Comparison of ENCODE assay signal across 9 mouse cellular contexts in the genomic region with DNA sequence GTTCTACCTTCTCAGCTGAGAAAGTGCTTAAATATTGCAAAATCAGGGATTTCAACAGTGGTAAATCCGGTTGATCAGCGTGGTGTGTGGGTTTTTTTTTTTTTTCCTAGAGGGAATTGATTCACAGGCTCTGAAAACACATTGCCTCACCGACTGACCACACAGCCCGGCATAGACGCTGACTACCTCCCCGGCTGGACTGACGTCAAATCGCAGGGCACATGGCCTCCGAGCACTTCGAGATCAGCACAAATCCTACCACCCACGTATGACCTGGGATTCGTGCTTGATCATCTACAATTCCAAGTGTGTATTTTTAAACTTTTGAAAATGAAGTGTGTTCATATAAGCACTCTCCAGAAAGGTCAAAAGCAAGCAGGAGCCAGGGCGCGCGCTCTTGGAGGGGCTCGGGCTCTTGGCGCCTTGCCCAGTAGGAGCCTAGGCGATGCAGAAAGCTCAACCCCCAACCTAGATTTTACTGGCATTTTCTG.
DNase-seq lines count a peak whose midpoint lies in the region; ATAC-seq lines count a peak whose summit lies in the region.
"Had no signal": no experiment of that assay in that cellular context is flagged by ENCODE, and none has a peak within 500 bp of the region (broad histone marks: within the 10 kb centered on the region; RNA-seq: fewer than 3 reads in every experiment).

No protein-coding gene starts in this region.

- no peak overlapping the region for H3K9ac ChIP-seq in heart, embryonic 16.5 days (ENCODE audit: low read length)
- H3K9ac ChIP-seq in lung, embryonic 15.5 days = no peak overlapping the region
- H3K9ac ChIP-seq in midbrain, embryonic 13.5 days (replicated peaks) = no peak overlapping the region

- no peak for DNase-seq in heart, adult 8-10 months (ENCODE audit: low spot score)
- DNase-seq in adipocyte (ENCODE audit: low spot score) = peak; percentile 67
- peak; percentile 43 to 55 for DNase-seq in cerebellum, postnatal 14 days
- no peak for DNase-seq in B cell, adult 2 months
- no peak for DNase-seq in thymus, postnatal 0 days (ENCODE audit: low spot score)

- peak overlapping the region; percentile 4 for H3K4me2 ChIP-seq in heart, embryonic 16.5 days (ENCODE audit: low read depth, low read length)
- H3K4me2 ChIP-seq in lung, embryonic 15.5 days = peak overlapping the region; percentile 43
- no peak overlapping the region for H3K4me2 ChIP-seq in midbrain, embryonic 13.5 days (replicated peaks)

- peaks cover 9% of the 10 kb centered on the region for H3K4me1 ChIP-seq in heart, embryonic 16.5 days (ENCODE audit: control insufficient read depth, insufficient read depth, low read length)
- peaks cover 23% of the 10 kb centered on the region for H3K4me1 ChIP-seq in lung, embryonic 15.5 days
- no peaks in the 10 kb centered on the region for H3K4me1 ChIP-seq in midbrain, embryonic 13.5 days (replicated peaks)

- no peak overlapping the region for H3K4me3 ChIP-seq in heart, embryonic 16.5 days (ENCODE audit: low read length)
- H3K4me3 ChIP-seq in lung, embryonic 15.5 days = no peak overlapping the region; the same call in 1 of the 2 replicates
- H3K4me3 ChIP-seq in midbrain, embryonic 13.5 days (replicated peaks) = no peak overlapping the region

- ATAC-seq in heart, embryonic 16.5 days (replicated peaks; ENCODE audit: extremely low read depth, insufficient read depth, low FRiP score) = no peak
- ATAC-seq in lung, embryonic 15.5 days (ENCODE audit: borderline replicate concordance, extremely low read depth, low FRiP score, low TSS enrichment) = peak; percentile 91
- ATAC-seq in midbrain, embryonic 13.5 days = no peak

- H3K27me3 ChIP-seq in heart, embryonic 16.5 days (ENCODE audit: control insufficient read depth, insufficient read depth, low read length) = no peaks in the 10 kb centered on the region
- no peaks in the 10 kb centered on the region for H3K27me3 ChIP-seq in lung, embryonic 15.5 days
- no peaks in the 10 kb centered on the region for H3K27me3 ChIP-seq in midbrain, embryonic 13.5 days

- H3K27ac ChIP-seq in heart, embryonic 16.5 days (ENCODE audit: low read length) = no peak overlapping the region
- peak overlapping the region; percentile 40; the same call in 1 of the 2 replicates for H3K27ac ChIP-seq in lung, embryonic 15.5 days
- H3K27ac ChIP-seq in midbrain, embryonic 13.5 days = no peak overlapping the region

- H3K36me3 ChIP-seq in heart, embryonic 16.5 days (ENCODE audit: control insufficient read depth, insufficient read depth) = no peaks in the 10 kb centered on the region
- H3K36me3 ChIP-seq in lung, embryonic 15.5 days = no peaks in the 10 kb centered on the region
- no peaks in the 10 kb centered on the region for H3K36me3 ChIP-seq in midbrain, embryonic 13.5 days
- H3K36me3 ChIP-seq: G1E had no signal

- H3K9me3 ChIP-seq in heart, embryonic 16.5 days (replicated peaks; ENCODE audit: control insufficient read depth, low read length) = no peaks in the 10 kb centered on the region
- no peaks in the 10 kb centered on the region for H3K9me3 ChIP-seq in lung, embryonic 15.5 days
- no peaks in the 10 kb centered on the region for H3K9me3 ChIP-seq in midbrain, embryonic 13.5 days

- 56% methylated on average over 18 of the region's 18 CpGs for WGBS in heart, embryonic 16.5 days
- 14% methylated on average over 18 of the region's 18 CpGs for WGBS in lung, embryonic 15.5 days
- WGBS in midbrain, embryonic 13.5 days = 82% methylated on average over 18 of the region's 18 CpGs

Comparison
In these comparisons a context has a peak if more than half of its experiments do, and no peak if none do; other contexts are left out.
1. DNase-seq: peak in adipocyte (single experiment) and cerebellum, postnatal 14 days (2 of 2); none in heart, adult 8-10 months (single experiment), B cell, adult 2 months (0 of 2) and thymus, postnatal 0 days (single experiment).